Mouse (Mus musculus) splenic B cell, adult 2 months (primary cell): ENCODE data around the gene Fbxw5.

ENCODE experiments used
- DNase-seq: peaks from one replicate; pipeline ENCODE4 v3.0.0-alpha.2; 2011; ENCODE audit warnings: low read depth, low spot score
- H3K27me3 ChIP-seq: 2 replicates; pipeline ENCODE4 v1.6.1; 2012; ENCODE audit warnings: mild to moderate bottlenecking, low read length, moderate library complexity, mixed read lengths; ENCODE audit not compliant: control insufficient read depth, poor library complexity, insufficient read depth, severe bottlenecking
- H3K36me3 ChIP-seq: 2 replicates; pipeline ENCODE4 v1.6.1; 2012; ENCODE audit warnings: mild to moderate bottlenecking, low read length, moderate library complexity, mixed read lengths; ENCODE audit not compliant: control insufficient read depth, poor library complexity, insufficient read depth, severe bottlenecking

Gene Fbxw5

GRCm38 (mm10) chr2:25493476-25493961 is 7.0 kb upstream of the Fbxw5 start, which contains the start of gene Lcn12:
Gene Lcn12 (minus strand): TSS chr2:25493911.
- no peaks in the 10 kb centered on the region for H3K36me3 ChIP-seq
- no peak for DNase-seq
- no peaks in the 10 kb centered on the region for H3K27me3 ChIP-seq

GRCm38 (mm10) chr2:25496462-25496861 is 4.1 kb upstream of the Fbxw5 start:
- DNase-seq, result peak; percentile 57
- Histone ChIP-seq H3K36me3 (no peaks in the 10 kb centered on the region), H3K27me3 (no peaks in the 10 kb centered on the region)

- Histone ChIP-seq H3K36me3 (no peaks in the 10 kb centered on the region), H3K27me3 (no peaks in the 10 kb centered on the region)
- DNase-seq, result no peak
These were observed 2.5 kb upstream of the Fbxw5 start for GRCm38 (mm10) chr2:25497846-25498575.

- no peaks in the 10 kb centered on the region for H3K27me3 ChIP-seq
- no peaks in the 10 kb centered on the region; the same call in 1 of the 2 replicates for H3K36me3 ChIP-seq
- DNase-seq, result no peak
These were observed 1.7 kb upstream of the Fbxw5 start for GRCm38 (mm10) chr2:25498622-25499478.

DNA sequence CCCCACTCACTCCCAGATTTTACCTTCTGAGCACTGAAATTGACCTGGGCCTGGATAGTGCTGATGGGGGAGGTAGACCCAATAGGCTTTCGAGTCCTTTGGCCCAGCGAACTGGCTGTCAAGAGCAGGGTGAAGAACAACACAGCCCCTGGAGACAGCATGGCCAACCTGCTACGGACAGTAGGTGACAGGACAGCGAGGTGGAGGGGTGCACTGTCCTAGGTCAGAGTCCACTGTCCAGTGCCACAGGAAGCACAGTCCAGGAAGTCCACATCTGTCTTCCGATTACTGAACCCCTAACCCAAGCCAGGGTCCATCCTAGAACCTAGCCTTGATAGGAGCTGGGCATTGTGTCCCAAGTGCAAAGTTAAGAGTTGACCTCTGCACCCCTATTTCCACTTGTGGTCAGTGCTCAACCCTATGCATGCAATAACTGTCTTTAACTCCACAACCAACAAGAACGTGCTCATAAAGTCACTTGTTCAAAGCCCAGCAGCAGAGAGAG is 427 bp upstream of the Fbxw5 start:
- no peak for DNase-seq
- peaks cover 2% of the 10 kb centered on the region for H3K36me3 ChIP-seq
- H3K27me3 ChIP-seq, result no peaks in the 10 kb centered on the region

DNA sequence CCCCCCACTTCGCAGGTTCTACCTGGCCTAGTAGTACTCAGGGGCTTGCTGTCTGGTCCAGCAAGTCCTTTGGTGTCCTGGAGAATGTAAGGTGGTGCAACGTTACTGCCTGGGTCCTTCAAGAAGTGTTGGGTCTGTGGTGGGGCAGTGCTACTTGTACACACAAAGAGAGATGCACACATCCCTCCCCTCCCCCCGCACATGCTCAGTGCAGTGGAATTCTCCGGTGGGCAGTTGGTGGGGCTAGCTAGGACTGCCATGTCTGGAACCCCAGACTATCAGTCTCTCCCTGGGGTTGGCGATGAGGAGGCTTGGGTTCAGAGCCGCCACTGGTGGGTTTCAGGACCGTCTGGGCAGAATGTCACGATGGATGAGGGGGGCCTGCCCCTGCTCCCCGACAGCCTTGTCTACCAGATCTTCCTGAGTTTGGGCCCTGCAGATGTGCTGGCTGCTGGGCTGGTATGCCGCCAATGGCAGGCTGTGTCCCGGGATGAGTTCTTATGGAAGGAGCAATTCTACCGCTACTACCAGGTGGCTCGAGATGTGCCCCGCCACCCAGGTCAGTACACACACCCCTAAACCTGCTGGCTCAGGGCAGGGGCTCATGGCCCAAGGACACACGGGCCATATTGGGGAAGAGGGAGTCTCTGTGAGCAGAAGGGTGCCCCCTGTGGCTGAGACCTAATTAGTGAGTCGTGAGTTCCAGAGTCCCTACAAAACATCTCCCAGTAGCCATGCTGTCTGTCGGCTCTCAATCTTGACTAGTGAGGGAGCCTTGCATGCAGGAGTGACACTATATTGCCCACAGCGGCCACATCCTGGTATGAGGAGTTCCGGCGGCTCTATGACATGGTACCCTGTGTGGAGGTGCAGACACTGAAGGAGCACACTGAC is 1.3 kb downstream of the Fbxw5 start, which contains the start of gene C8g:
TSS of gene C8g (minus strand) at position 127 of the 894 bp plus-strand sequence.
- H3K27me3 ChIP-seq, result no peaks in the 10 kb centered on the region
- peaks cover 3% of the 10 kb centered on the region for H3K36me3 ChIP-seq
- no peak for DNase-seq

- H3K27me3 ChIP-seq, result no peaks in the 10 kb centered on the region
- H3K36me3 ChIP-seq, result peaks cover 3% of the 10 kb centered on the region
- no peak for DNase-seq
These were observed 2.2 kb downstream of the Fbxw5 start for GRCm38 (mm10) chr2:25502726-25503125.

DNA sequence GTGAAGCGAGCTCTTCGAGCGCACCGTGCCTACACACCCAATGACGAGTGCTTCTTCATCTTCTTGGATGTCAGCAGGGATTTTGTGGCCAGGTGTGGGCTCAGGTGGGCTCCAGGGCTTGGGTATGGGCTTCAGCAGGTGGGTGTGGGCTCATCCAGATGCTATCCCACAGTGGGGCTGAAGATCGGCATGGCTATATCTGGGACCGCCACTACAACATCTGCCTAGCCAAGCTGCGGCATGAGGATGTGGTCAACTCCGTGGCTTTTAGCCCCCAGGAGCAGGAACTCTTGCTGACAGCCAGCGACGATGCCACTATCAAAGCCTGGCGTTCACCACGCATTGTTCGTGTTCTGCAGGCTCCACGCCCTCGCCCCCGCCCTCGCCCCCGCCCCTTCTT is 4.0 kb downstream of the Fbxw5 start:
- Histone ChIP-seq H3K27me3 (no peaks in the 10 kb centered on the region), H3K36me3 (peaks cover 3% of the 10 kb centered on the region)
- DNase-seq, result no peak

DNA sequence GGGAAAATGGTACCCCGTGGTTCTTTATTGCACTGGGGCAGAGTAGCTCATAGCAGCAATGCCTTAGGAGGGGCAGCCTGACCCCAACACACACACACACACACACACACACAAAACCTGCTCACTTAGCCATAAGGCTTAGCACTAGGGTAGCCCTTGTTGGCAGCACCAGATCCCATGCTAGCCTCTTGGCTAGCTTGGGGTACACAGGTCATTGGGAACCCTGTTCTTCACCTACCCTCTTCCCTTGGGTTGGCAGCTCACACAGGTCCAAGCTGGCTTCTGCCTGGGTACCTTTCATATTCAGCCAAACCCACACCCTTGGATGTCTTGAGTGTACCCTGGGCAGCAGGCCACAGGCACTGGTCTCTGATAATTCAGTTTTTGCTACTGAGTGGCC is 4.5 kb downstream of the Fbxw5 start:
- H3K27me3 ChIP-seq, result no peaks in the 10 kb centered on the region
- DNase-seq, result no peak
- peaks cover 3% of the 10 kb centered on the region for H3K36me3 ChIP-seq

DNA sequence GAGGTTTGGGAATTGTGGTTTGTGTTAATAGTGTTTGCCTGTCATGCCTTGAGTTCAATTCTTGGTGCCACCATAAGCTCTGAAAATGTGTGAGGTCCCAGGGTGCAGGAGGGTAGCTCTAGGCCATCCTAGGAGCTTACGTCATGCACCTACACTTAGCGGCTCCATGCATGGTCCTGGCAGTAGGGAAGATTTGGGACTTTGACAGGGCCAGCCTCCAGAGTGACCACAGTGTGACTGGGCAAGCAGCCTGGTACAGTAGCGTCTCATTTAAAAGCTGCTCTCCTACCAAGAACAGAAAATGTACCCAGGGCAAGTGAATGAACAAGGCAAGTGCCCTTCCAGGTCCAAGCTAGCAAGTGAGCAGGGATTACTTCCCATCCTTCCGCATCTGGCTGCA is 5.3 kb downstream of the Fbxw5 start:
- DNase-seq, result no peak
- peaks cover 3% of the 10 kb centered on the region for H3K36me3 ChIP-seq
- no peaks in the 10 kb centered on the region for H3K27me3 ChIP-seq

- no peaks in the 10 kb centered on the region for H3K27me3 ChIP-seq
- DNase-seq, result peak; percentile 53
These were observed 6.4 kb downstream of the Fbxw5 start for GRCm38 (mm10) chr2:25506964-25507363.

DNA sequence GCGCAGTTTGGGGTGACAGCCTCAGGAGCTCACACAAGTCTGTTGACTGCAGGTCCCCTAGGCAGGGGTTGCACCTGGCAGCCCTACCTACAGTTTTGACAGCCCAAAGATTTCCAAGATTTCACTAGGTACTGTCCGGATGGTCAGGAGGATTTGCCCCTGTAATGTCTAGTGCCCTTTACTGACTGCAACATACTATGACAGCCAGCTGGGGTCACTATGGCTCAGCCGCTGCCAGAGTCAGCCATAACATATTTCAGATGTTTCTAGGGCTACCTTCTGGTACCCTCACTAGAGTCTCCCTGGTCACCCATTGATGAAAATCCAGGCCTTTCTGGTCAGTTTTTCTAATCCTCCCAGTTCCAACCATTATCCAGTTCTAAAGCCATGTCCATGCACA is 9.4 kb downstream of the Fbxw5 start:
- Histone ChIP-seq H3K36me3 (peaks cover 2% of the 10 kb centered on the region; the same call in 1 of the 2 replicates), H3K27me3 (no peaks in the 10 kb centered on the region)
- peak; percentile 56 for DNase-seq

More at GRCm38 (mm10) chr2:25506964-25507363, 6.4 kb downstream of the Fbxw5 start:
- peaks cover 3% of the 10 kb centered on the region for H3K36me3 ChIP-seq

DNA sequence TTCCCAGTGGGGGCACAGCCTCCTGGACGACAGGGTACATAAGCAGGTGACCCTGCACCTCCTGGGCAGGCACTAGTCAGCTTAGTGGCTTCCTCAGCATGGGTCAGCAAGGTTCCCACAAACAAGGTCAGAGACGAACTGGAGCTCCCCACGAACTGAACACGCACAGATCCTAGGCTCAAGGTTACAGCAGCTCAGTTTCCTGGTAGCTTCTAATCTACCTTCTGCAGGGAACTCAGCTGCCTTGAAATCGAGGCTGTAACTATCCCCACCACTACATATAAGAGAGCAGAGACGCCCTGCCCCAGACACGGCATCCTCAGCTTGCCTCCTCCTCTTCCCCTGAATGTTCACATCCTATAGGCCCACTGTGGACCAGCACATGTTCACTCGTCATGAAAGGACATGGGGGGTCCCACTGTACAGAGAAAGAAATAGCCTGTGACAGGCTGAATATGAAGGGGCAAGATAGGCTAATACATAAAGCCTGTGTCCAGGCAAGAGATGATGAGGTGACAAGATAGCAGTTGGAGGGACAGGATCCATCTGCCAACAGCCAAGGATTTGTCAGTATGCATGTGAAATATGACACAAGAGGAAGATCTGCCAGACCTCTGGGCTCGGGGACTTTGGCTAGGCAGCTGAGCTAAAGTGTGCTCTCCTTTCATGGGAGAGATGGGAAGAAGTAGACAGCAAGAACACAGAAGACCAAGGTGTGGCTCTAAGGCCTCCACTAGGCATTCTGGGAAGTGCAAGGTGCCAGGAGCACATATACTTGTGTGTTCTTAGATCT is 26.2 kb downstream of the Fbxw5 start:
- Histone ChIP-seq H3K36me3 (peaks cover 29% of the 10 kb centered on the region), H3K27me3 (no peaks in the 10 kb centered on the region)
- DNase-seq, result no peak
